Mouse (Mus musculus): ENCODE measurements around the gene Zdhhc25. TPM values are rescaled to one million over a fixed set of nuclear protein-coding genes. Genes with fewer than 3 reads are reported as not detected.

Zdhhc25 gene
- total RNA-seq (2021), result not detected

GRCm38 (mm10) chr15:88600002-88600401 is at the start of gene Zdhhc25:
Gene Zdhhc25, plus strand, starts transcription at chr15:88600302.
- no peak for DNase-seq (ENCODE audit: low spot score)
- intact Hi-C loops (cut with DNase I), result no loop called here

- DNase-seq (ENCODE audit: low spot score), result no peak
- intact Hi-C loops (cut with DNase I), result no loop called here
These were observed 47.2 kb upstream of the Zdhhc25 start for GRCm38 (mm10) chr15:88552852-88553251.

GRCm38 (mm10) chr15:88555476-88555875 is 44.6 kb upstream of the Zdhhc25 start:
- intact Hi-C loops (cut with DNase I), result no loop called here
- DNase-seq (ENCODE audit: low spot score), result no peak

DNA sequence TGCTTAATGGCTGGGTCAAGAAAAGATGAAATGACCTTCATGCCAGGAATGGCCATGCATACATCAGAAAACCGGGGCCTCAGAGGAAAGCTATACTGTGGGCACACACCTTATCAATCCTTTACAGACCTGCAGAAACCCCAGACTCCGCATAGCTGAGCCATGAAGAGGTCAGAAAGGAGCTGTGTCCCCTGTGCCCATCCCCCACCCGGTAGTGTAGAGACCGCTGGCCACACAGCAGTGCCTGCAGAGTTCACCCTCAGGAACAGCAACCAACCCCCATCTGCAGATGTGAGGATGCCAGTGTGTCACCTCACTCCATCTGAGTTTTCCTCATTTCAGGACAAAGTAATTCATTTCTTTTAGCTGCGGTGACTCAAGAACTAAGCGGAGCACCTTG is 39.5 kb upstream of the Zdhhc25 start:
- no peak for DNase-seq (ENCODE audit: low spot score)
- intact Hi-C loops (cut with DNase I), result no loop called here

GRCm38 (mm10) chr15:88561058-88561730 is 38.9 kb upstream of the Zdhhc25 start:
- intact Hi-C loops (cut with DNase I), result no loop called here
- no peak for DNase-seq (ENCODE audit: low spot score)

GRCm38 (mm10) chr15:88565307-88565706 is 34.8 kb upstream of the Zdhhc25 start:
- no peak for DNase-seq (ENCODE audit: low spot score)

GRCm38 (mm10) chr15:88565806-88566205 is 34.3 kb upstream of the Zdhhc25 start:
- DNase-seq (ENCODE audit: low spot score), result no peak
- intact Hi-C loops (cut with DNase I), result no loop called here

More at GRCm38 (mm10) chr15:88565307-88565706, 34.8 kb upstream of the Zdhhc25 start:
- intact Hi-C loops (cut with DNase I), result no loop called here

DNA sequence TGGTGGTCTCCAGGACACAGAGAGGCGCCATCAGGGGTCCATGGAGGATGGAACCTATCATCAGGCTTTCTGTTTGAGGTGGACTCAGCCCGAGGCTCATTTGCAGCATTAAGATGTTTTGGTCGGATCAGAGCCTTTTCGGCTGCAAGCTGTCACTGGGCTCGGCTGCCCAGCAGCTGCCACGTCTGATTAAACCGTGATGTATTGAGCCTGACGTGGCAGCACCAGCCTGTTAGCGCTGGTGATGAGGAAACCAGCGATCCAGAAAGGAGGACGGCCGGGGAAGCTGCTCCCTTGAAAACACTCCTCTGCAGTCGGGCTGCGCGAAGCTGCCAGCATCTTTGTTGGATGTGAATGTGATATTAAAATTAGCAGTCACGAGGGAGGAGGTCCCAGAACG is 29.4 kb upstream of the Zdhhc25 start:
- intact Hi-C loops (cut with DNase I), result no loop called here
- no peak for DNase-seq (ENCODE audit: low spot score)

DNA sequence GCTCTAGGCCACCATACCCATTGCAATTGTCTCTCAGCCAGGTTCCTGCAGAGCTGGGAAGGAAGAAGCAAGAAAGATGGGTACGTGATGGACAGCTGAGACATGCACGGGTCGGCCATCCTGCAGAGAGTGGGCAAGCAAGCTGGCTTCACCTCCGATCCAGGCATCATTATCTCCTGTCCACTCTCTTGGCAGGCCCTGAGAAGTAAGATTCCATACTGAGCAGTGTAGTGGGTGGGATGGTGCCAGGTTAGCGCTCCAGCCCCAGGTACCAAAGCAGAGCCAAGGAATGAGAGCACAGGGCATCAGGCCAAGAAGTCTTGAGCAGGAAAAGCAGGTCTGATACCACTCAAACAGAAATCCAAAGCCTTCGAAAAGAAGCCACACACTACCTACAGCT is 20.6 kb upstream of the Zdhhc25 start:
- DNase-seq (ENCODE audit: low spot score), result no peak
- intact Hi-C loops (cut with DNase I), result no loop called here

GRCm38 (mm10) chr15:88602496-88602895 is 2.4 kb downstream of the Zdhhc25 start:
- DNase-seq (ENCODE audit: low spot score), result no peak
- intact Hi-C loops (cut with DNase I), result no loop called here

DNA sequence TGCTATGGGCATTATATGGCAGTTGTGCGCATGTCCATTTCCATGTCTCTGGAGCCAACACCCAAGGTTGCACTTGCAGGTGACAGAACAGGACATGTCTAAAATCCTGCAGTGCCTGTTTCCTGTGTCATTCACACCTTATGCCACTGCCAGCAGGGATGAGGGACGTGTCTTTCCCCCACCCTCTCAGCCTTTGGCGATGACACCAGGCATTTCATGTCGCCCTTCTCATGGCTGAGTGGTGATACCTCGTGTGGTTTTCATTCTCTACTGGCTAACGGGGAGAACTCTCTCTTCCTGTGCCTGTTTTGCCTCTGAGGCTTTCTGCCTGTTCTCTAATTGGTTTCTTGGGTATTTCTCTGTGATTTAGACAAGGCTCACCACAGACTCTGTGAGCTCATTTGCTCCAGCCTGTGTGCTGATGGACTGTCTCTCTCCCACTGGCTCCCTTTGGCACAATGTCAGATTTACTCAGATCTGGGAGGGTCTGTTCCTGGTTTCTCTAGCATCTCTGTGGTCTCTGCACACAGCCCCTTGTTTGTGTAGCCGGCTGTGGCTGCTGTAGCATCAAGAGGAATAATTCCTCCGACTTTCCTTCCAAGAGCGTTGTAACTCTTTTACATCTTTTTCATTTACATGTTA is 3.1 kb downstream of the Zdhhc25 start:
- DNase-seq (ENCODE audit: low spot score), result no peak
- intact Hi-C loops (cut with DNase I), result no loop called here

GRCm38 (mm10) chr15:88603733-88604119 is 3.6 kb downstream of the Zdhhc25 start:
- intact Hi-C loops (cut with DNase I), result no loop called here
- no peak for DNase-seq (ENCODE audit: low spot score)

DNA sequence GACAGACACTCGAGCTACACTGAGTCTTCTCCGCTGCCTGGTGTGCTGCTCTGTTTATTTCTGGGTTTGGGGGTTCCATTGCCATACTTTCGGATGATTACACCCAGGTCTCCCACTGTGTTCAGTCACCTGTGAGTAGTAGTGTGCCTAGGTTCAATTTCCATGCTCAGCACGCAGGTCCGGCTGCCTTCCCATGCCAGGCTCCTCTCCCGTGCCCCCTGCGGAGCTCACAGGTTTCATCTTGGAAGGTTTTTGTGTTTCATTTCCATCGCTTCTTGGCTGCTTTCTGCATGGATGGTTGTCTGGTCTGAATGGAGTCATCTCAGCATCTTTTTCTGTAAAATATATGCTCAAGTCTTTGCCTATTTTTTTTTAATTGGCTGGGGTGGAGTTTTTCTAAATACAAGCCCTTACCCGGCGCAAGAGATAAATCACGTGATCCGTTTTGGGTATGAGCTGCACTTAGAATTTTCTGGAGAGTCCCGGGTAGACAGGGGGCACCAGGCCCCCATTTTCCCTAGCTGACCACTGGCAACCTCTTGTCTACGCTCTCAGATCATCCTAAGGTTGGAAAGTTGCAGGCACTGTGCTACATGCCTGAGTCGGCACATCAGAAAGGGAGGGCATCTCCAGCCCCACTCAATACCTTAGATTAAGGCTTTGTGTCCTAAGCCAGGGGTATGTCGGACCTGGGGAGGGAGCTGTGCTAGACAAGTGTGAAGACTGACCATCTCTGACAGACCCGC is 4.7 kb downstream of the Zdhhc25 start:
- intact Hi-C loops (cut with DNase I), result no loop called here
- DNase-seq (ENCODE audit: low spot score), result no peak

DNA sequence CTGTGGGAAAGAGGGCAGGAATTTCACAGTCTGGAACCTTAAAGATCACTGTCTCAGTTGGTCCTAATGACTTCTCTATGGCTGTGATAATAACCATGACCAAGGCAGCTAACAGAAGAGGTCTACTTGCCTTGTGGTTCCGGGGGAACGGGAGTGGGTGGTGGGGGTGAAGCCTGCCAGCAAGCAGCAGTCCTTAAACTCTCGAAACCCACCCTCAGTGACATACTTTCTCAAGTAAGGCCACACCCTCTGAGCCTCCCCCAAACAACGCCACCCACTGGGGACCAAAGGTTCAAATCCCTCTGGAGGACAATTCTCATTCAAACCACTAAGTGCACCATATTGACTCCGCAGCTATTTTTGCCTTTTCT is 5.3 kb downstream of the Zdhhc25 start:
- no peak for DNase-seq (ENCODE audit: low spot score)
- intact Hi-C loops (cut with DNase I), result no loop called here

- intact Hi-C loops (cut with DNase I), result no loop called here
- no peak for DNase-seq (ENCODE audit: low spot score)
These were observed 17.0 kb downstream of the Zdhhc25 start for GRCm38 (mm10) chr15:88617125-88617524.

DNA sequence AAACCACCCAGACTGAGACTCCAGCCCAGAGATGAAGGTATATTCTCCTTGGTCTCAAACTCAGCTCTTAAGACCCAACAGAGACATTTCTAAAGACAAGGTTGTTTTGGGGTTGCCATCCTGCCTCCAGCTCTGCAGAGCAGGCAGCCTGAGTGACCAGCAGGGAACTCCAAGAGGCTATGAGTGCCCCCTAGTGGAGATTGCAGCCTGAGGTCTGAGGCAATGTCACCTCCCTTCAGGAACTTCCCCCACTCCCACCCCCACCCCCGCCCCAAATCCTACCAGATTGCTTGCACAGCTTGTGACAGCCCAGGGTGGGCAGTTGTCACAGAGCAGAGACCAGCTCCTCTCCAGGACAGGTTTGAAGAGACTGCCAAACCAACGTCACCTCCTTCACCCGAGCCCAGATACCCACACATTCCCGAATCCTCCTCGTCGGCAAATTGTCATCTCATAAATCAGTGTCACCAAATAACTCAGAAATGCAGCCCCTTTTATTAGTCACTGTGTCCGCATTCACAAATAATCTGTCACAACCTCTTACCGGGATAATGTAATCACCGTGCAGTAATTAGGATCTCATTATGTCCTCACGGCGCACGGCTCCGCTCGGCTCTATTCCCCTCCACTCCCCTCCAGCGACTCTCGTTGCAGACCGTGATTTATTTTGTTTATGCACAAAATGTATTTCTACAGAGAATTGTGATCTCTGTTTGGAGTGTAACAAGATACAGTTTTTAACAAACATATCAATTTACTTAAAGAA is 18.1 kb downstream of the Zdhhc25 start:
- DNase-seq (ENCODE audit: low spot score), result no peak
- intact Hi-C loops (cut with DNase I), result no loop called here

- intact Hi-C loops (cut with DNase I), result no loop called here
- no peak for DNase-seq (ENCODE audit: low spot score)
These were observed 19.9 kb downstream of the Zdhhc25 start for GRCm38 (mm10) chr15:88620017-88620416.

- no peak for DNase-seq (ENCODE audit: low spot score)
- intact Hi-C loops (cut with DNase I), result no loop called here
These were observed 23.8 kb downstream of the Zdhhc25 start for GRCm38 (mm10) chr15:88623891-88624290.

DNA sequence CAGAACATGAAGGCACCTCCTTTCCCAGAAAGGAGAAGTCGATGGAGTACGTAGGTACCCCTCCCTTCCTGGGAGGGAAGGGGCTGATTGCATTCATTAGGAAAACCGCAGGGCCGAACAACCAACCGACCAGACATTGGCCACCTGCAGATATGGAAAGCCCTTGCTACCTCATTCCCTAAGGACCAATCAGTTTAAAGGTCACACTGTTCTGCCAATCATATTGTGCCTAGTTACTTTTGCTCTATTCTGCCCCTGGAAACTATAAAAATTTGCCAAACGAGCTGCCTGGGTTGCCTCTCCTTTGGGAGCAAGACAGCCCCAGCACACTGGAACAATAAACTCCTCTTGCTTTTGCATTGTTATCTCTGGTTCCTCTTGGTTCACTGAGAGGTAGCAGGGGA is 24.8 kb downstream of the Zdhhc25 start:
- intact Hi-C loops (cut with DNase I), result no loop called here
- no peak for DNase-seq (ENCODE audit: low spot score)

GRCm38 (mm10) chr15:88625303-88626066 is 25.4 kb downstream of the Zdhhc25 start:
- no peak for DNase-seq (ENCODE audit: low spot score)
- intact Hi-C loops (cut with DNase I), result no loop called here
